Mouse (Mus musculus) granulocyte monocyte progenitor cell, adult 5-6 weeks (primary cell): Measurements from ENCODE around the gene Pawr. TPM values are rescaled to one million over a fixed set of nuclear protein-coding genes. Genes with fewer than 3 reads are reported as not detected.

Experiments
- ATAC-seq: replicated peaks from 2 replicates; pipeline ENCODE4 v1.8.0; 2016; ENCODE audit warnings: mild to moderate bottlenecking, moderate TSS enrichment, inconsistent platforms; ENCODE audit not compliant: poor library complexity, severe bottlenecking
- total RNA-seq, 2 experiments: library from RNA; stranded (forward) in 1 of 2; stranded (reverse) in 1 of 2; fragments of 200-712, 200-1000 nt in 1 of 2; fragments of >200 nt in 1 of 2; fragmentation: Nextera tagmentation in 1 of 2; gene quantifications; 2 replicates each; pipeline ENCODE4 v1.2.3; 2014 to 2017

The Pawr gene
- 1.0 TPM in 1 of 2 replicates, not detected in the other for total RNA-seq (2014; fragmentation: Nextera tagmentation)
- total RNA-seq (2017) = not detected in 2 replicates

- peak; percentile 67 for ATAC-seq
Observed at GRCm38 (mm10) chr10:108331784-108332561, at the start of gene Pawr. Gene Pawr (plus strand): TSS chr10:108332121.

- ATAC-seq = no peak
Observed at GRCm38 (mm10) chr10:108282351-108282750, 49.6 kb upstream of the Pawr start.

GRCm38 (mm10) chr10:108283418-108283817 is 48.5 kb upstream of the Pawr start:
- ATAC-seq = no peak

- ATAC-seq = no peak
Observed at GRCm38 (mm10) chr10:108283837-108284236, 48.1 kb upstream of the Pawr start.

GRCm38 (mm10) chr10:108284445-108284844 is 47.5 kb upstream of the Pawr start:
- ATAC-seq = no peak

- no peak for ATAC-seq
Observed at GRCm38 (mm10) chr10:108284977-108285376, 46.9 kb upstream of the Pawr start.

GRCm38 (mm10) chr10:108286658-108287437 is 45.1 kb upstream of the Pawr start:
- no peak for ATAC-seq

- no peak for ATAC-seq
Observed at GRCm38 (mm10) chr10:108287438-108287801, 44.5 kb upstream of the Pawr start.

- ATAC-seq = no peak
Observed at GRCm38 (mm10) chr10:108290046-108290445, 41.9 kb upstream of the Pawr start.

- no peak for ATAC-seq
Observed at GRCm38 (mm10) chr10:108291688-108292471, 40.0 kb upstream of the Pawr start.

GRCm38 (mm10) chr10:108292651-108293050 is 39.3 kb upstream of the Pawr start:
- ATAC-seq = no peak

- no peak for ATAC-seq
Observed at GRCm38 (mm10) chr10:108293620-108294195, 38.2 kb upstream of the Pawr start.

GRCm38 (mm10) chr10:108294766-108295165 is 37.2 kb upstream of the Pawr start:
- no peak for ATAC-seq

- no peak for ATAC-seq
Observed at GRCm38 (mm10) chr10:108296446-108296845, 35.5 kb upstream of the Pawr start.

GRCm38 (mm10) chr10:108298261-108298660 is 33.7 kb upstream of the Pawr start:
- ATAC-seq = no peak

GRCm38 (mm10) chr10:108298841-108299545 is 32.9 kb upstream of the Pawr start:
- no peak for ATAC-seq

- no peak for ATAC-seq
Observed at GRCm38 (mm10) chr10:108299828-108300227, 32.1 kb upstream of the Pawr start.

- peak; percentile 99 for ATAC-seq
Observed at GRCm38 (mm10) chr10:108300843-108301242, 31.1 kb upstream of the Pawr start.

GRCm38 (mm10) chr10:108307772-108308171 is 24.1 kb upstream of the Pawr start:
- ATAC-seq = no peak

GRCm38 (mm10) chr10:108310195-108310594 is 21.7 kb upstream of the Pawr start:
- no peak for ATAC-seq
